Mouse (Mus musculus) WW6 (cell line): Measurements from ENCODE around the gene Cntnap2.

Experiments used
- DNase-seq: peaks from one replicate; pipeline ENCODE4 v3.0.0-alpha.2; 2013; ENCODE audit warnings: low read depth, low spot score

The Cntnap2 gene

GRCm38 (mm10) chr6:45938263-45938662 lies 879.1 kb downstream of the Cntnap2 start:
- DNase-seq = no peak

DNA sequence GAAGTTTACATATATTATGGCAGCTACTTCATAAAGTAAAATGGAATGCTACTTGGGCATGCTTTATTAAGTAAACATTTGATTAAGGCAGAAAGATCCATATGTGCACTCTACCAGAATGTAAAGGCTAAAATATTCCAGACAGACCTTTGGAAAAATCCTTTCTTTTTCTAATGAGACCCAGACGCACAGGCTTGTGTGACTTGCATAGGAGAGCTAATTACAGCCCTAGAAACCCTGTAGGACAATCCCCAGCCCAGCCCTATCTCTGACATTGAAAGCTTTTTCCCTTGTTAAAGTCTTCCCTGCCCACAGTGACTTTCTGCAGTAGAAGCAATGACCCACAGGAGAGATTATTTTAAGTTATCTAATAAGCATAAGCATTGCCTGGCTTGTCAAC lies 879.6 kb downstream of the Cntnap2 start:
- DNase-seq = no peak

- DNase-seq = no peak
Measured at GRCm38 (mm10) chr6:45945144-45945985, 886.2 kb downstream of the Cntnap2 start.

DNA sequence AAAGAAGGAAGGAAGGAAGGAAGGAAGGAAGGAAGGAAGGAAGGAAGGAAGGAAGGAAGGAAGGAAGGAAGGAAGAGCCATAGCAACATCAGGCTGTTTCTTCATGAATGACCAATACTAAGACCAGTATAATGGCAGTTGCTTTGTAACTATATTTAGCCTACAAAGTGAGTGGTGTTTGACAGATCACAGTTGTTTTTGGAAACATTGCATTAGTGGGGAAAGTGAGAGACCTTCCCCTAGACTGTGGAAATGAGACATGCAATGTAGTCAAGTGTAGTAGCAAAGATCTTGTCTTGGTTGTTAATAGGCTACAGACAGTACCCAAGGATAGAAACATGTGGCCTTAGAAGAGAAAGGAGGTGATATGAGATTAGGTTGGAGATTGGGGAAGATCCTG lies 895.6 kb downstream of the Cntnap2 start:
- no peak for DNase-seq

DNA sequence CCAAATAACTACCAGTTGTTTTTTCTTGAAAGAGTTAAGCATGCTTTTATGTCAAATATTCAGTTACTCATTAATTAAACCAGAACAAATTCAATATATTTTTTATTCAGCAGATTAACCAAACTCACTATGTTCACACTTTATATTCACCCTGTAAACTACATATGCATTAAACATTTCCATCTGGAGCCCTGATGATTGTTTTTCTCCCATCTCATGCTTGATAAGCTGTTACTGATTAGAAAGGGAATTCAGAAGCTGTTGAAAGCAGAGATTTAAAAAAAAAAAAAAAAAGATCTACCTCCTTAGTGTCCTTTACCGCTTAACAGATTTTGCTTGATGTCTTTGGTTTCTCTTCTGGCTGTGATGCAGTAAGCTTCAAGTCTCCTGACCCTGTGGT lies 905.3 kb downstream of the Cntnap2 start:
- DNase-seq = no peak

- DNase-seq = no peak
Measured at GRCm38 (mm10) chr6:45974471-45975154, 915.5 kb downstream of the Cntnap2 start.

DNA sequence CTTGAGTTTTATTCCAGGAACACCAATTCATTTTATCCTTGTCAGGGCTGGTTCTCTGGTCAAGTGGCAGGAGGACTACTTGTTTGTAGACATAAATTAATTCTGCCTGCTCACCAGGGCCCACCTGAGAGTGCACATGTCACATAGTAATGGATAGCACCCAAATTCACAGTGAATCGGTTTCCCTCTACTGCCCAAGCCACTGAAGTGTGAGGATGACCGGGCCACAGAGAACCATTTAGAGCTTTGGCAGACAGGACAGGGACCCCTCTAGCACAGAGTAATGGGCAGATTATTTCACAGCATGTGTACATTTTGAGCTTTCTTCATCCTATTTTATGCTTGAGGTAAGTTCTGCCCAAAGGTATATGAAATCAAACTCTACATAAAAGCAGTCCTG lies 920.0 kb downstream of the Cntnap2 start:
- DNase-seq = no peak

GRCm38 (mm10) chr6:45988051-45988450 lies 928.9 kb downstream of the Cntnap2 start:
- DNase-seq = no peak

DNA sequence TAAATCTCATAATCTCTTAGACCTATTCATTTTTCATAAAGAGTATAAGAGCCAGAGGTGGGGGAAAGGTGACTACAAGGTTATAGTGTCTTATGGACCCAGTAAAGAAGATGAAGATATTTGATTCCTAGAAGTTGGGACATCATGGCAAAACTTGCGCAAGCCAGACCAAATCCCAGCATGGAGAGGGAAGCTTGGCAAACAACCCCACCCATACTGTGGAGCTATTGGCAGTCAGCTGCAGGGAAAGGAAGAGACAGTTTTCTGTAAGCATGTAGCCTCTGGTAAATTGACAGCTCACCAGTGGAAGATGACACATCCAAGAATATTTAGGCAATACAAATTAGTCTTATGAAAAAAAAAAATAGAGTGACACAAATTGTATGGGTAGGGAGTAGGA lies 931.9 kb downstream of the Cntnap2 start:
- no peak for DNase-seq

DNA sequence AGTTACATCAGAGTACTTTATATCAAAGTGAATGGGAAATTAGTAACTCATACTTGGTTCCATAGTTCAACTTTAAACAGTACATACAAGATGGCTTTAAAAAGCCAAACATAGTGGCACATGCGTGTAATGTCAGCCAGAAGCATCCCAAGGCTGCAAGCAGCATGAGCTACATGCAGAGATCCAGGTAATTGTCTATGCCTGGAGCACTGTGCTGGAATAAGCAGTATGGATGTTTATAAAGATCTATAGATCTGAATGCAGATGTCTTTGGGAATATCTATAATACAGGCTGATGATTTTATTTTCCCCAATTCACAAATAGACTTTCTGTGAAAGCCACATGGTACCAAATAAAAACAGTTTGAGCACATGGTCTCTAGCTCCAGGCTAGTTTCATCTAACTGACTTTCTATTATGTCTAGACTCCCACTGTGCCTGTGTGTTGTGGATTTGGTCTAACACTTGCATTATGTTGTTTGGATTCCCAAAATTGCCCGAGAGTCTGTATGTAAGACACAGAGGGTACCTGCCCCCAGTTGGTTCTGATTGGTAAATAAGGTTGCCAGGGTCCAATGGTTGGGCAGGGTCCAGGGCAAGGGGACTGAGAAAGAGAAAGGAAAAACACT lies 963.5 kb downstream of the Cntnap2 start:
- DNase-seq = no peak

DNA sequence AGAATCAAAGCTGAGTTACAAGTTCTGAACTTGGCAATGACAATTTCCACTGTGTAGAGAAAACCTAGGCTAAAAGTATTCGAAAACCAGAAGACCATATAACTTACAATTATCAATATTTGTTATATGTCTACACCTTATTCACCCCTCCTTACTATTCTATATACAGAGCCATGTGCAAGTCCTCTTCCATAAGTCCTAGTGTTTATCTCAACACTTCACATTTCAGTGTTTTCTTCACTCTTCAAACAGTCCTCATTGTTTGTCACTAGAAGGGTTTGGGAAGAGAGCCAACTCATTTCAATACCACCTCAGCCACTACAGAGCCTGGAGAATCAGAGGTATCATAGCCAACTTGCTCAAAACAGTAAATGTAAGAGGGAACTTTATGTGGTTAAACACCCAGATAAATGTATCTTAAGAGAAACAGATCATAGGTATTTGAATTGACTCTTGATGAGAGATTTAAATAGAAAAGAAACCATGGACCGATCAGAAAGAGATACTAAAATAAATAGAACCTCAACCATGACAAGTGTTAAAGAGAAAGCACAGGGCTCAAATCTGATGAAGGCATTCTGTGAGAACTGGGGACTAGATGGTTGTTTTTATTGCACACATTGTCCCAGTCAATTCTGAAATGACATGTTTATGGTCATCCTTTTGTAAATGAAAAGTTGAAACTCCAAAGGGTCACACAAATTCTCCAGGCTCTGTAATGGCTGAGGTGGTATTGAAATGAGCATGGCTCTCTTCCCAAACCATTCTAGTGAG lies 972.9 kb downstream of the Cntnap2 start:
- DNase-seq = no peak

DNA sequence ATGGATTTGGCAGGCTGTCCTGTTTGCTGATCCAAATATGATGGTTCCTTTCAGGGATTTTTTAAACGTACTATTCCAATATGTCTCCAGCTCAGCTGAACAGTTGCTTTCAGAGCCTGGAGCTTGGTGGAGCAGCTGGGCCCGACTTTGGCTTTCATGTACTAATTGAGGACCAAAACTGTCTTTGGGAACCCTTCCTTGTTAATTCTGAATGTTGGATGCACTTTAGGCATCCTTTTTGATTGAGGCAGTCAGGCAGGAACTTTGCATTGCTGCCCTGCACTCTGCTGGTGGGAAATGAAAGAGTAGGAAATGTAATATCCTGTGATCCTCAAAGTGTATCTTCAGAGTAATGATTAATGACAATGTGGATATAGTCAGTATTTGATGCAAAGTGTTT lies 974.0 kb downstream of the Cntnap2 start:
- DNase-seq = no peak

GRCm38 (mm10) chr6:46040671-46041070 lies 981.5 kb downstream of the Cntnap2 start:
- no peak for DNase-seq

DNA sequence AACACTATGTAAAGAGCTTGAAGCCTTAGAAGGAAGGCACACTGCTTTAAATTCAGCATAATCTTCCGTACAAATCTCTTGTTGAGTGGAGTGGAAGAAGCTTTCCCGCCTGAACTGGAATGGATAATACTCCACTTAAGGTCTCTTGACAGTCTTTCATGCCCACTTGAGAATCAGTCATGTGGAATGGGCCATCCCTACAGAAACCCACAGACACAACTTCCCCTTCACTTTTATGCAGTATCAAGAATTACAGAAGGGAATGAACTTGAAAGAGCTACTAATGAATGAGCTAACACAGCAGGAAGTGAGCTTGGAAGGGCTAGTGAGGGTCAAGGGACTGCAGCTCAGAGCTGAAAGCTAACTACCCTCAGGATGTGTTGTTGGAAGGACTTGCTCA lies 1021.1 kb downstream of the Cntnap2 start:
- DNase-seq = no peak

- no peak for DNase-seq
Measured at GRCm38 (mm10) chr6:46081432-46081831, 1022.3 kb downstream of the Cntnap2 start.

DNA sequence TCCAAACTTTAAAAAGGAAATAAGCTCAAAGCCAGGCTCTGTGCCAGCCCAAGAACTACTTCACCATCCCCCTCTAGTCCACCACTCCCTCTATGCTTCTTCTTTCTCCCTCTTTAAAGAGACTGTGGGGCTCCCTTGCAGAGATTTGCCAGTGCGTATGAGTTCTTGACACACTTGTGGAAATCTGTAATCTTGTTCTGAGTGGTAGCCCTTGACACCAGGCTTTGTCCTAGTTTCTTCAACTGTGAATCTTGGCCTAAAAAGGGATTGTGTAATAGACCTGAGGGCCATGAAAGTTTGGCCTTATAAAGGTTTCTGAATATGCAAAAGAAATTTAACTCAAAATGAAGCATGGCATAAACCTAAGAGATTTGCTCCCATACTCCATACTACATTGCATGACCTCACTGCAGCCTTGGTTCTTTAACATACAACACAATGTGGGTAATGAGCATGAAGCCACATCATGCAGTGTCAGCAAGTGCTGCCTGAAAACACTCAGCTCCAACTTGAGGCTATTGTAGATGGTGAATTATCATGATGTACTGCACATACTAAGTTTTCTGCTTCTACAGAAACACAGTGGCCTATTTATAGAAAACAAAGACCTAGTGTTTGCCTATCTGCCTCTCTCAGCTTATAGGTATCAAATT lies 1084.2 kb downstream of the Cntnap2 start:
- no peak for DNase-seq

GRCm38 (mm10) chr6:46166837-46167236 lies 1107.7 kb downstream of the Cntnap2 start:
- DNase-seq = no peak

DNA sequence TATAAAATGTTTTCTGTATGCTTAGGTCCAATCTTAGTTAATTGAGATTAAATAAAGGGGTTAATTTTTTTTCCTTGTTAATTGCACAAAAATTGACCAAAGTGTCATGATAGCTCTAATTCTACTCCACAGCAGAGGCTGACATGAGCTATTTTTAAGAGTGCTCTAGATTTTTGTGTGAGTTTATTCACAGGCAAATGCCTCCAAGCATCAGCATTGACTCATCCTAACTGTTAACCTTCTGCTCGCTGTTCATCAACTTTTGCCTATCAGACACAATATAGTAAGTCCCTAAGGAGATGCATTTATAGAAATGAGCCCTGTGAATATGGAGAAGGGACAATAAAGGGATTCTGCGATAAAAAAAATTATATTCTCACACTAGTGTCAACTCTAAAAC lies 1138.1 kb downstream of the Cntnap2 start:
- DNase-seq = no peak

- no peak for DNase-seq
Measured at GRCm38 (mm10) chr6:46201828-46202227, 1142.7 kb downstream of the Cntnap2 start.

- no peak for DNase-seq
Measured at GRCm38 (mm10) chr6:46205531-46205930, 1146.4 kb downstream of the Cntnap2 start.

- no peak for DNase-seq
Measured at GRCm38 (mm10) chr6:46232889-46233288, 1173.7 kb downstream of the Cntnap2 start.
